Mouse (Mus musculus) CH12.LX (cell line): ENCODE measurements around the gene Atp1a4.

Source experiments
- BHLHE40 ChIP-seq: IDR thresholded peaks from 2 replicates; pipeline ENCODE4 v1.6.1; 2011; ENCODE audit warnings: mild to moderate bottlenecking, low read depth, low read length, improper control_type of control experiment
- CHD1 ChIP-seq: IDR thresholded peaks from 2 replicates; pipeline ENCODE4 v1.6.1; 2012; ENCODE audit warnings: low read depth, low read length, improper control_type of control experiment, inconsistent platforms
- CTCF ChIP-seq, 2 experiments: IDR thresholded peaks in 1 of 2; conservative IDR thresholded peaks in 1 of 2; 2 replicates each; pipeline ENCODE4 v1.5.1; 2011 to 2012; ENCODE audit warnings: low read depth in 2 of 2, low read length in 2 of 2, improper control_type of control experiment in 1 of 2, inconsistent platforms in 1 of 2, mild to moderate bottlenecking in 1 of 2, moderate library complexity in 1 of 2
- HCFC1 ChIP-seq: IDR thresholded peaks from 2 replicates; pipeline ENCODE4 v1.6.1; 2012; ENCODE audit warnings: low read depth, mild to moderate bottlenecking, inconsistent platforms, low read length, improper control_type of control experiment
- MAZ ChIP-seq: IDR thresholded peaks from 2 replicates; pipeline ENCODE4 v1.6.1; 2012; ENCODE audit warnings: low read depth, mild to moderate bottlenecking, inconsistent platforms, low read length, improper control_type of control experiment, moderate library complexity
- MYC ChIP-seq: IDR thresholded peaks from 2 replicates; pipeline ENCODE4 v1.6.1; 2011; ENCODE audit warnings: low read depth, mild to moderate bottlenecking, improper control_type of control experiment, low read length
- POLR2A ChIP-seq: IDR thresholded peaks from 2 replicates; pipeline ENCODE4 v1.6.1; 2011; ENCODE audit warnings: low read depth, mild to moderate bottlenecking, improper control_type of control experiment, low read length
- ZC3H11A ChIP-seq: IDR thresholded peaks from 2 replicates; pipeline ENCODE4 v1.6.1; 2012; ENCODE audit warnings: low read depth, mild to moderate bottlenecking, inconsistent platforms, low read length, improper control_type of control experiment
- ZMIZ1 ChIP-seq: IDR thresholded peaks from 2 replicates; pipeline ENCODE4 v1.6.1; 2012; ENCODE audit warnings: low read depth, mild to moderate bottlenecking, inconsistent platforms, low read length, improper control_type of control experiment
- ZNF384 ChIP-seq: IDR thresholded peaks from 2 replicates; pipeline ENCODE4 v1.6.1; 2012; ENCODE audit warnings: low read depth, low read length, improper control_type of control experiment, inconsistent platforms

DNA sequence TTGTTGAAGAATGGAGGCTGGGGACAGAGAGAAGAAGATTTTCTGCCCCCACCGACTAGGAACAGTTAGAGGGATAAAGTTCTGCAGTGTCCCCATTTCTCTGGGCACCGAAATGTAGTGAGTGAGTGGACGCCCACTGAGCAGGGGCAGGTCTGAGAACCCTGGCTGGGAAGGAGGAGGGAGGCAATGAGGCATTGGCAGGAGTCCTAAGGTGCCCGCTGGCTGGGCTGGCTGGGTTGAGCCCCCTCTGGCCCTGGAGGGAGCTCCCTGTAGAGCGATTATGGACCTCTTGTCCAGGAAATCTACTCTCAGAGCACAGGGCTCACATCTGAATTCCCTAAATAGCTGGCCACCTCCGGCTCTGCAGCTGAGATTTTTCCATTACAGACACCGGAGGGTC lies 41.3 kb upstream of the Atp1a4 start:
- no peak for TF ChIP-seq MYC
- no peak for TF ChIP-seq BHLHE40
- TF ChIP-seq ZNF384, result no peak
- TF ChIP-seq MAZ, result no peak
- no peak for TF ChIP-seq ZC3H11A
- TF ChIP-seq HCFC1, result no peak
- TF ChIP-seq POLR2A, result no peak
- no peak for TF ChIP-seq CHD1
- TF ChIP-seq CTCF (conservative IDR thresholded peaks at IDR 0.05 in 1 of 2, IDR thresholded peaks at IDR 0.05 in 1 of 2; ENCODE audit: low read depth in 2 of 2, low read length in 2 of 2), result no peak
- TF ChIP-seq ZMIZ1, result no peak
